Comparison of ENCODE assay signal across 7 mouse cellular contexts in the genomic region with DNA sequence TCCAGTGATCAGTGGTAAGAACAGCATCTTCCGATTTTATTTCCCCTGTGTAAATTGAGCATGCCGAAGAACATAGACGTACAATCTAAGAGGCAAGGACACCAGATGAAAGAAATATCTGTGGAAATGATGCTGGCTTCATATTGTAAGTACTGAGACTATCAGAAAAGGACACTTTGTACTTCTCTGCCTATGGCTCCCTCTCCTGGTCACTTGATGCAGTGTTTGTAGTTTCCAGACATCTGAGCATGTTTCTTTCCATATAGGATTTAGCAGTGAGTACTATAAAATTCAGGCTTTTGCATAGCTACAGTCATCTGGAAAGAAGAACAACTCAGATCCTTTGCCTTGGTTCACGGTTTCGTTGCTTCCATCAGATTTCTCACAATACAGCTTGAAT.
DNase-seq lines count a peak whose midpoint lies in the region; ATAC-seq and TF ChIP-seq lines count a peak whose summit lies in the region.
"Not testable (repeated sequence)": the region's sequence is repeated elsewhere in the genome, so short reads cannot be mapped to it uniquely, and the experiment has no call there.

No protein-coding gene starts in this region.

- not testable (repeated sequence) for H3K9ac ChIP-seq in forebrain, embryonic 14.5 days (ENCODE audit: low read length); midbrain, postnatal 0 days (replicated peaks; ENCODE audit: low read length, poor library complexity, severe bottlenecking)

- not testable (repeated sequence) for H3K27ac ChIP-seq in forebrain, embryonic 14.5 days (ENCODE audit: low read depth, low read length); midbrain, postnatal 0 days (ENCODE audit: low read depth, low read length)

- peak; percentile 45 for DNase-seq in brain, adult 2 months (ENCODE audit: low read depth, low spot score)
- peak; percentile 1 for DNase-seq in forebrain, embryonic 14.5 days (ENCODE audit: low spot score)
- DNase-seq in kidney, postnatal 10 days: peak; percentile 3
- peak; percentile 2 to 18 for DNase-seq in left cerebral cortex, postnatal 25 days (ENCODE audit: low spot score in 2 of 2)
- peak; percentile 16 for DNase-seq in midbrain, postnatal 0 days (ENCODE audit: low spot score)
- peak; percentile 3 to 4 for DNase-seq in spleen, postnatal 36 days (ENCODE audit: low spot score in 2 of 2)

- not testable (repeated sequence) for H3K9me3 ChIP-seq in E14TG2a.4 (ENCODE audit: low read length); forebrain, embryonic 14.5 days (replicated peaks; ENCODE audit: control insufficient read depth, low read length); midbrain, postnatal 0 days (ENCODE audit: low read length)

- ATAC-seq in forebrain, embryonic 14.5 days; midbrain, postnatal 0 days (ENCODE audit: low FRiP score): not testable (repeated sequence)

- TF ChIP-seq CTCF in E14TG2a.4 (conservative IDR thresholded peaks at IDR 0.05; ENCODE audit: low read length): peak; percentile 28; the same call in 1 of the 2 replicates
- TF ChIP-seq CTCF in midbrain, postnatal 0 days (IDR thresholded peaks at IDR 0.05): peak; percentile 51; the same call in 1 of the 2 replicates

- intact Hi-C loops in left cerebral cortex, postnatal 25 days (cut with DNase I): not testable (repeated sequence)

- H3K4me3 ChIP-seq in E14TG2a.4 (replicated peaks; ENCODE audit: low read length); forebrain, embryonic 14.5 days (ENCODE audit: low read depth, low read length); midbrain, postnatal 0 days (ENCODE audit: low read depth, low read length): not testable (repeated sequence)

- not testable (repeated sequence) for H3K27me3 ChIP-seq in E14TG2a.4 (ENCODE audit: insufficient read depth, low read length); forebrain, embryonic 14.5 days (replicated peaks; ENCODE audit: control insufficient read depth, insufficient read depth, low read length); midbrain, postnatal 0 days (ENCODE audit: insufficient read depth, low read length)

- not testable (repeated sequence) for H3K36me3 ChIP-seq in E14TG2a.4 (ENCODE audit: insufficient read depth, low read length); forebrain, embryonic 14.5 days (ENCODE audit: control insufficient read depth, insufficient read depth, low read length); midbrain, postnatal 0 days (ENCODE audit: insufficient read depth, low read length)

- not testable (repeated sequence) for H3K4me1 ChIP-seq in E14TG2a.4 (replicated peaks; ENCODE audit: low read depth, low read length); forebrain, embryonic 14.5 days (ENCODE audit: control insufficient read depth, insufficient read depth, low read length); midbrain, postnatal 0 days (ENCODE audit: insufficient read depth, low read length)

- H3K4me2 ChIP-seq in forebrain, embryonic 14.5 days (ENCODE audit: low read length); midbrain, postnatal 0 days (ENCODE audit: low read depth, low read length, poor library complexity, severe bottlenecking): not testable (repeated sequence)

- WGBS in forebrain, embryonic 14.5 days: 69% methylated on average over 5 of the region's 5 CpGs
- 73% methylated on average over 5 of the region's 5 CpGs for WGBS in midbrain, postnatal 0 days
